Mouse (Mus musculus) bone marrow macrophage, adult 2 months (primary cell): ENCODE measurements around the gene Sertad2.

Experiments
- CTCF ChIP-seq: IDR thresholded peaks from 2 replicates; pipeline ENCODE4 v1.5.1; 2012; ENCODE audit warnings: low read depth, mild to moderate bottlenecking, low read length, moderate library complexity
- POLR2A ChIP-seq: IDR thresholded peaks from 2 replicates; pipeline ENCODE4 v1.6.1; 2012; ENCODE audit warnings: mild to moderate bottlenecking, low read depth, low read length, borderline replicate concordance

DNA sequence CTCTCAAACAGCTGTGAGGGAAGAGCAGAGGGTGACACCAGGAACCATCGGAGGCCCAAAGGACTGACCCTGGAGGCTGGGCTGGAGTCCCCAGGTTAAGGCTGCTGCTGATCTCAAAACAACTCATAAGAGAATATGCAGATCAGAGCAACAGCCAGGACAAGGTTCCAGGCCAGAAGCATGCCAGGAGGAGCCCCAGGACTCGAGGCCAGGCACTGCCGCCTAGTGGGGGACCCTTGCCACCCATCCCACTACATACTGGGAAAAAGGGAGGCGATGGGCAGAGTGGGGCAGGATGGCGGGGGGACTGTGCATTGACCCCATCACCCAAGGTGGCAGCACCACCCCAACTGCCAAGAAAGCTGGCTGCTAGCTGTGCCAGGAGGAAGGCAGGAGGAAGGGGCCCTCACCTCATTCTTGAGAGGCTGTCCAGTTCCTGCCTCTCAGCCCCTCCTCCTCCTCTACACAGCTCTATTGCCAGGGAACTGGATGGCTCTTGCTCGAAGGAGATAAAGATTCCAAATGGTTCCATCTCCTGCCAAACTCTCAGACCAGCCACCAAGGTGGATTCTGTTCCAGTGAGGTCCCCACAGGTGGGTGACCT, 128.8 kb downstream of the Sertad2 start:
- TF ChIP-seq POLR2A, result no peak
- no peak for TF ChIP-seq CTCF
